ENCODE assay signal across 8 mouse cellular contexts in genomic region chr12:39956396-39956795, GRCm38 (mm10).
DNase-seq lines count a peak whose midpoint lies in the region; ATAC-seq and TF ChIP-seq lines count a peak whose summit lies in the region.

No protein-coding gene starts in this region.

- peak; percentile 95 for ATAC-seq in hindbrain, embryonic 16.5 days

- DNase-seq in brain, adult 2 months (ENCODE audit: low read depth, low spot score): peak; percentile 66
- DNase-seq in embryo, embryonic 10 days (ENCODE audit: low spot score): peak; percentile 79
- peak; percentile 94 for DNase-seq in heart, adult 11 months
- DNase-seq in left cerebral cortex, postnatal 25 days (ENCODE audit: low spot score in 2 of 2): peak; percentile 22 to 38
- DNase-seq in right cerebral cortex, adult 2 months (ENCODE audit: low spot score in 2 of 2): peak; percentile 23 to 49
- no peak for DNase-seq in lung, postnatal 10 days
- no peak for DNase-seq in lung, adult 2 months

- 13% methylated on average over 15 of the region's 15 CpGs for WGBS in hindbrain, embryonic 16.5 days
- WGBS in lung, adult 2 months: 61% methylated on average over 15 of the region's 15 CpGs

- TF ChIP-seq POLR2A in lung, adult 2 months (IDR thresholded peaks at IDR 0.05; ENCODE audit: borderline replicate concordance, extremely low read depth, low read depth, low read length): no peak

- H3K4me2 ChIP-seq in hindbrain, embryonic 16.5 days (ENCODE audit: low read length): peak overlapping the region; percentile 57

- H3K4me3 ChIP-seq in hindbrain, embryonic 16.5 days (ENCODE audit: low read length): peak overlapping the region; percentile 38
- H3K4me3 ChIP-seq in lung, adult 2 months (replicated peaks; ENCODE audit: extremely low read depth, low read depth, low read length): no peak overlapping the region

- H3K36me3 ChIP-seq in hindbrain, embryonic 16.5 days (ENCODE audit: control insufficient read depth, insufficient read depth, low read length): no peaks in the 10 kb centered on the region

- H3K27ac ChIP-seq in hindbrain, embryonic 16.5 days (ENCODE audit: low read depth, low read length): peak overlapping the region; percentile 59

- H3K4me1 ChIP-seq in hindbrain, embryonic 16.5 days (ENCODE audit: control insufficient read depth, insufficient read depth, low read depth, low read length): no peaks in the 10 kb centered on the region; the same call in 1 of the 2 replicates
- no peaks in the 10 kb centered on the region for H3K4me1 ChIP-seq in lung, adult 2 months (ENCODE audit: control insufficient read depth, insufficient read depth, low read length)

- H3K27me3 ChIP-seq in hindbrain, embryonic 16.5 days (replicated peaks; ENCODE audit: control insufficient read depth, insufficient read depth, low read length): no peaks in the 10 kb centered on the region

- H3K9ac ChIP-seq in hindbrain, embryonic 16.5 days (ENCODE audit: low read depth, low read length): peak overlapping the region; percentile 50

- 0 out of 2 replicates have a peak, but pooled peaks cover 2% of the 10 kb centered on the region for H3K9me3 ChIP-seq in hindbrain, embryonic 16.5 days (ENCODE audit: control insufficient read depth, low read length)

- intact Hi-C loops in left cerebral cortex, postnatal 25 days (cut with DNase I): no loop called here

- no peak for TF ChIP-seq CTCF in lung, adult 2 months (IDR thresholded peaks at IDR 0.05; ENCODE audit: insufficient read depth, low read length)

Comparison
In these comparisons a context has a peak if more than half of its experiments do, and no peak if none do; other contexts are left out.
1. DNase-seq: peak in brain, adult 2 months (single experiment), embryo, embryonic 10 days (single experiment), heart, adult 11 months (single experiment), left cerebral cortex, postnatal 25 days (2 of 2) and right cerebral cortex, adult 2 months (2 of 2); none in lung, postnatal 10 days (single experiment) and lung, adult 2 months (single experiment).